Mouse (Mus musculus) layer of hippocampus, postnatal 10 days (tissue): ENCODE data around the gene Cald1. TPM values are rescaled to one million over a fixed set of nuclear protein-coding genes. Genes with fewer than 3 reads are reported as not detected.

Experiments
- DNase-seq, 2 experiments: peaks; one replicate each; pipeline ENCODE4 v3.0.0; 2021; ENCODE audit warnings: low spot score in 2 of 2
- total RNA-seq, 2 experiments: library from RNA; stranded (reverse); gene quantifications; 2 replicates each; pipeline ENCODE4 v1.2.3; 2021

The Cald1 gene
- total RNA-seq, 2 experiments from 2014 or later: 37.5 to 38.7 TPM

- DNase-seq: no peak
These were observed 118.0 kb downstream of the Cald1 start for GRCm38 (mm10) chr6:34716206-34716887.

GRCm38 (mm10) chr6:34716888-34717635 is 118.8 kb downstream of the Cald1 start:
- DNase-seq: no peak

GRCm38 (mm10) chr6:34717651-34718050 is 119.4 kb downstream of the Cald1 start:
- no peak for DNase-seq

- DNase-seq: no peak
These were observed 120.9 kb downstream of the Cald1 start for GRCm38 (mm10) chr6:34719141-34719680.

DNA sequence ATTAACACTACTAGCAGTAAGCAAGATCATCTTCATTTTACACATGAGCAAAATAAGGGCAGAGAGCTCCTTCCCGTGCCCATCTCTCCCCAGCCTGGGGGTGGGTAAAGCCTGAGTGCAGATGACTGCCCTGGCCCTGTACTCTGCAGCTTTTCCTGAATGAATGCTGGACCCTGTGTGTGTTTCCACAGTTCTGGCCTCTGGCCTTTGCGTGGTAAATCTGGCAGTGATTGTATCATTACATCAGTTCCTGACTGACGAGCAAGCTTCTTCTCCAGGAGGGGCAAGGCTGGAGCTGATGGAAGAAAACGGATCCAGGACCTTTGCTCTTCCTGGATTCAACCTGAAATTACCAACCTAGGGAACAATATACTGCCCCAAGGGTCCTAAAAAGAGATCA is 122.1 kb downstream of the Cald1 start:
- no peak for DNase-seq

- DNase-seq: no peak
These were observed 123.4 kb downstream of the Cald1 start for GRCm38 (mm10) chr6:34721740-34722139.

DNA sequence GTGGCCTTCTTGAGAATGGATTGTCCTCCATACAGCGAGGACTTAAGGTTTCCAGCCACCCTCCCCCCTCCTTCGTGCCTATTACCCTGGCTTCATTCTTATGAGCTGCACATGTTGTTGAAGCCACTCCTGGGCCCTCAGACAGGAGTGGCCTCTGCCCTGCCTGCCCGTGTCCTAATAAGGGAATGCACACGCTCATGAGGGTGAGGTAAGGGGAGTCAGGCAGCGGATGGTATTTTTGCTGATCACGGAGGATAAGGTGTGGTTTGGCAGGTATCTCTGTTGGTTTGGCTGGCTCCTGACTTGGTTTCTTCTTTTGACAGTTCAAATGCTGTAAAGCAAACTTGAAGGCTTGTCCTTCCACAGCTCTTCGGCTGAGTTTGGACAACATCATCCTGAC is 124.4 kb downstream of the Cald1 start:
- no peak for DNase-seq

DNA sequence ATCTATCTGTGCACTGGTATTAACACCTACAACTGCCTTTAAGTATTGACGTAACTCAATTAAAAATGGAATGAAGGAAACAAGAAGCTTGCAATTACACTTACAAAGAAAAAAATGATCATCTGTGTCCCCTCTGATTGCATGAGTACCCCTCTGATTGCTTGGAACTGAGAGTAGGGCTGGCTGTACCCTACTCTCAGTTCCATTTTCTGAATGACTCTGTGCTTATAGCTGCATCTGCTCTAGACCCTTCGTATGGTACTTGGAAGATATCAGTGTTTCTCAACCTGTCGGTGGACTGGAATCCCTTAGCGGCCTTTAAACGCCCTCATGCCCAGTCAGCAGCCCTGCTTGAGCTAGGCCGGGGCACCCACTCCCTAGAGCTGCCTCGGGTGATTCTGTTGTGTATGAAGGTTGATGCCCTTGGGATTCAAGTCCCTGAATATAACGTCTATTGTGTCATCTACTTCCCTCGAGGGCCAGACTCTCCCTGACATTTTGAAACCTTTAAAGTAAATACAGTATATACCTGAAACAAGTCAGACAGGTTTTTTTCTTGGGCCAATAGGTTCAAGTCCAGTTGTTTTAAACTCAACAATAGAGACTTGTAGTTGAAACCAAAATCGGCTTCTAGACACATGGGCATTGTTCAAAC is 125.1 kb downstream of the Cald1 start:
- DNase-seq: no peak

GRCm38 (mm10) chr6:34725660-34726059 is 127.4 kb downstream of the Cald1 start:
- no peak for DNase-seq

DNA sequence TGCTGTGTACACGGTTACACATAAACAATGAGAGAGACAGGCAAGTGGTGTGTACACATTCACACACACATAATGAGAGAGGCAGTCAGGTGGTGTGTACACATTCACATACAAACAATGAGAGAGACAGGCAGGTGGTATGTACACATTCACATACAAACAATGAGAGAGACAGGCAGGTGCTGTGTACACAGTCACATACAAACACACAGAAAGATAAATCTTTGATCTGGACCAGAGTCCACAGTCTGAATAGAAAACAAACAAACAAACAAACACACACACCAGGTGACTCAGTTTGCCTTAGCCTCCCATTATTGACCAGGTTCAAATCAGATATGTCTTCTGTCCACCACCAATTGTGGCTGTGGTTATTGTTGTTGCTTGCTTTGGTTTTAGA is 127.8 kb downstream of the Cald1 start:
- no peak for DNase-seq

DNA sequence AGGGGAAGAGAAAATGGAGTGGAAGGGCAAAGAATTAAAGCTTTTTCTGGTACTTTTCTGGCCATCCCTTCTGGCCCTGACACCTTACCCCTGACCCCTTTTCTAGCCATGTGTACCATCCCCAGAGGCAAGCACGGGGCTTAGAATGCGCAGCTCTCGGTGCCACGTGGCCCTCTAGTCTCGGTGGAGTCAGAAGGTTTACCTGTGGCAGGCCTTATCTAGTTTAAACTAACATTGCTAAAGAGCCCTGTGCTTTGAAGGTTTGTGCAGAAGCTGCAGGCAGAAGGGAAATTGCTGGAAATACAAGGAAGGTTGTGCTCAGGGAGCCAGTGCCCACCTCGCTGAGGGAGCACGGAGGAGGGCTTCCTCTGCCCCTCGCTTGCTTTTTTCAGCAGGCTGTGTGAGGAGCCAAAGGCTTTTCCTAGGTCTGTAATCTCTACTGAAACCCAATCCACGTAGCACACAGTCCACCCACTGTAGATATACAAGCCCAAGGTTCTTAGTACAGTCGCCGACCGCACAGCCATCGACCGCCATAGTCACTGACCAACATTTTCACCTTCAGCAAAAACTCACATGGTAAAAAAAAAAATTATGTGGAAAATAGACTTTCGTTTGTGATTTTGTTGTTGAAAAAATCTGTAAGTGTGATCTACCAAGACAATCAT is 129.2 kb downstream of the Cald1 start:
- DNase-seq: no peak

DNA sequence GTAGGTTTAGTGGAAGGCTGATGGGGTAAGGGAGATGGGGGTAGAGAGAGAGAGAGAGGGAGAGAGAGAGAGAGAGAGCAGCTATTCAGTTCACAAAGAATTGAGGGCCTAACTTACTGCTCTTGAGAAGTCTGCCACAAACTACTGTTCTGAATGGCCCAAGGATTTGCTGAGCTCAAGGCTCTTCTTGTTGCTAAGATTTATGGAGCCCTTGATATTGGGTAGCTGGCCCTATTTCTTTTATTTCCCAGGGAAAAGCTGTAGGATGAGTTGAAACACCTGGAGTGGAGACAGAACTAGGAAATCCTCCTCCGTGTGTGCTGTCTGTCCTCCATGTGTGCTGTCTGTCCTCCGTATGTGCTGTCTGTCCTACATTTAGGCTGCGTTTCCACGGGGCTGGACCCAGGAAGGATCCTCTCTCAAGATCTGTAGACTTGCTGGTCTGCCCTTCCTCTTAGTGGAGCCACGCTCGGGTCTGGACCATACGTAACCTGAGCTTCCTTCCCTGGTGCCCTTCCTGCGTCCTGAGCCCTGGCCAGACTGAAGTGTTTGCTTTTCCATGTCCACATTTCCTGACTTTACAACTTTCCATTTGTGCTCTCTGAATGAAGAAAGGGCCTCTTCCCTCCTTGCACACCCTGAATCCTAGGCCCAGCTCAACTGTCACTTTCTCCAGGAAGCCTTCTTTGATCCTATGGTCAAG is 131.3 kb downstream of the Cald1 start:
- no peak for DNase-seq

DNA sequence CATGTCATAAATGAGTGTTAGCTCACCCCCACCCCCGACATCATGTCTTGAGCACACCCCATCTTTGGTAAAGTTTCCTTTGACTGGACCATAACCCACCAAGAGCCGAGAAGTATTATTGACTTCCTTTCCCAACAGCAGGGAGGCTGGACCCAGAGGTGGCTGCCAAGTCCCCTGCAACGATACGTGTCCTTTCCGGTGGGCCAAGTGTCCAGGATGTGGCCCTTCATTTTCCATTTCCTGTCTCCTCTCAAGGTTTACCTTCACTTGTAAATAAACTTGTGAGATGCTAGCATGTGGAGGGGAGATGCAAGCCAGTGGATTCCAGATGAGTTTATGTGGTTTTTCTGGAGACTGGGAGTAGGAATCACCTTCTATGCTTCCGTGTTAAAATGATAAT is 132.7 kb downstream of the Cald1 start:
- DNase-seq: no peak

GRCm38 (mm10) chr6:34731529-34731928 is 133.2 kb downstream of the Cald1 start:
- no peak for DNase-seq

- DNase-seq: no peak
These were observed 136.8 kb downstream of the Cald1 start for GRCm38 (mm10) chr6:34734940-34735695.

DNA sequence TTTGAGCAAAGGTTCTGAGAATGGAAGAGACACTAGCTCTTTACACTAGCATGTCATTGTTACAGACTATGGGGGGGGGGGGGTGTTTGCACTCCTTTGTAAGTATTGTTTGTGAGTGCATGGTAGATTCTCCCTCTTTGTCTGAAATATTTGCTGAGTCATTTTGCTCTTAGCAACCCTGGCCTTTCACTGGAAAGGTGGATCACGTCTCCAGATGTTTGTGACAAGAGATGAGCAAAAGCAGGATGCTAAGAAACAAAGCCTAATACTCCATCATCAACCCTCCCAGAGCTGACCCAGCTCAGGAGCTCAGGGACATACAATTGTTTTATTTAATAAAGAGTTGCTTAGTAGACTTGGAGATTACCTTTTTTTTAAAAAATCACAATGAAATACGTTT is 138.6 kb downstream of the Cald1 start:
- DNase-seq: no peak

- no peak for DNase-seq
These were observed 145.6 kb downstream of the Cald1 start for GRCm38 (mm10) chr6:34743946-34744345.

DNA sequence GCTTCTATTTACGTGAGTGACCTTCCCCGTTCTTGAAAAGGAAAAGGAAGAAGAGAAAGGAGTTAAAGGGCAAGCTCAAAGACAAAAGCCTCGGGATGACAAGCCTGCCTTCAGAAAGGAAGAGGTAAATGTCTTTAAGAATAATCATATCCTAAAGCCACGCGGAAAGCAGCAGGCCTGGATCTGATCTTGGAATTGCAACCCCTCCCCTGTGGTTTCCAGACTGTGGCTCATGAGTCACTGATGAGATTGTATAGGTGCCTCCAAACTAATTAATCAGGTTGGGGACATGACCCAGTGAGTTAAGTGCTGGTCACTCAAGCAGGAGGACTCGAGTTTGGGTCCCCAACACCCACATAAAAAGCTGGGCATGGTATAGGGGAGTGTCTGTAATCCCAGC is 149.5 kb downstream of the Cald1 start:
- no peak for DNase-seq

- no peak for DNase-seq
These were observed 150.3 kb downstream of the Cald1 start for GRCm38 (mm10) chr6:34748566-34748965.

DNA sequence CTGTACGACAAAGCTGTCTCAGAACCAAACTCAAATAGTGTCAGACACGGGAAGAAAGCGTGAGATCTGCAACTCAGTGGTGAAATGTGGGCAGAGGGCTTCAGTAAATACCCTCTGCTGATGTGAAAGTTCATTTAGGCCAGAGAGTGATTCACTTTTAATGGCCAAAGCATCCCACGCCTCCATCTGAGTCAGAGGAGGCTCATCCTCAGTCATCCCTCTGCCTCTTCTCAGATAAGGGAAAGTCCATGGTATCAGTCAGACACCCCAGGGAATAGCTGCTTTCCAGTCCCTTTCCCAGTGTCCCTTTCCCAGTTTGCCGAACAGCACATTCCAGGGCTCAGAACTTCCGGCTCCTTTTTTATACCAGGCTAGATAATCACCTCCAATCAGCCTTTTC is 151.2 kb downstream of the Cald1 start:
- no peak for DNase-seq
